Mouse (Mus musculus) kidney, embryonic 15.5 days (tissue): ENCODE data around the gene Bahcc1. TPM values are rescaled to one million over a fixed set of nuclear protein-coding genes. Genes with fewer than 3 reads are reported as not detected.

Experiments
- ATAC-seq: fragments of 200-750 bp; cut with Nextera tagmentation; replicated peaks from 2 replicates; pipeline ENCODE4 v1.8.0; 2017; ENCODE audit warnings: moderate TSS enrichment; ENCODE audit not compliant: low FRiP score
- H3K27ac ChIP-seq: fragments of 300-500 bp; sonication (generic); 2 replicates; pipeline ENCODE4 v1.5.1; 2015; ENCODE audit warnings: mild to moderate bottlenecking, inconsistent platforms
- H3K27me3 ChIP-seq: fragments of 300-500 bp; sonication (generic); 2 replicates; pipeline ENCODE4 v1.6.1; 2015; ENCODE audit warnings: inconsistent platforms
- H3K36me3 ChIP-seq: fragments of 300-500 bp; sonication (generic); 2 replicates; pipeline ENCODE4 v1.6.1; 2015; ENCODE audit warnings: inconsistent platforms
- H3K4me1 ChIP-seq: fragments of 300-500 bp; sonication (generic); 2 replicates; pipeline ENCODE4 v1.6.1; 2015; ENCODE audit warnings: inconsistent platforms
- H3K4me2 ChIP-seq: fragments of 300-500 bp; sonication (generic); 2 replicates; pipeline ENCODE4 v1.6.1; 2015; ENCODE audit warnings: moderate library complexity, mild to moderate bottlenecking, inconsistent platforms
- H3K4me3 ChIP-seq: fragments of 300-500 bp; sonication (generic); replicated peaks from 2 replicates; pipeline ENCODE4 v1.5.1; 2015; ENCODE audit warnings: mild to moderate bottlenecking, inconsistent platforms
- H3K9ac ChIP-seq: fragments of 300-500 bp; sonication (generic); 2 replicates; pipeline ENCODE4 v1.6.1; 2015; ENCODE audit warnings: mild to moderate bottlenecking, inconsistent platforms
- H3K9me3 ChIP-seq: fragments of 300-500 bp; sonication (generic); replicated peaks from 2 replicates; pipeline ENCODE4 v1.6.1; 2016; ENCODE audit warnings: inconsistent platforms
- WGBS: fragments of 180-500 bp; shearing (Covaris S2); methylation state at CpG from one replicate; pipeline ENCODE4 v1.1.7; 2015; ENCODE audit warnings: mixed read lengths; 5-methylcytosine and 5-hydroxymethylcytosine counted together
- microRNA-seq: library from miRNA; unstranded; fragments of <30 nt; microRNA quantifications from one replicate; pipeline ENCODE4, GENCODE M21; 2016
- polyA plus RNA-seq: library from polyadenylated mRNA; unstranded; fragments of >200 nt; fragmentation: Nextera tagmentation; extraction: Ambion mirVana; gene quantifications from 2 replicates; pipeline ENCODE4 v1.2.1, GENCODE M21; 2015

The Bahcc1 gene
- polyA plus RNA-seq, 1 experiment from 2014 or later, result 14.1 TPM

DNA sequence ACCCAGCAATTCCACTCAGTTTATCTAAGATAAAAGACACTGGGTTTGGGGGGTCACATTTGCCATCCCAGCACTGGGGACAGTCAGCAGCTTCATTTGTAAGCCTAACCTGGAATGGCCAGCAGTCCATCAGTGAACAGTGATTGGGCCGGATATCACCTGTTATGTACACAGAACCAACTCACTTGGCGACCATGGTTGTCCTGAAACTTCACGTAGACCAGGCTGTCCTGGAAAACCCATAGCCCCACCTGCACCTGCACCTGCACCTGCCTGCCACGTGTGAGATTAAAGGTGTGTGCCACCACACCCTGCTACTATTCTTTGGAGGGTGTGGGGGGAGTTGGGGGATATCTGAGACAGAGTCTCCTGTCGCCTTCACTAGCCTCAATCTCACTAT lies 86.6 kb downstream of the Bahcc1 start:
- WGBS, result 90% methylated on average over 5 of the region's 5 CpGs
- no peak for ATAC-seq
- Histone ChIP-seq H3K4me1 (peaks cover 23% of the 10 kb centered on the region), H3K36me3 (no peaks in the 10 kb centered on the region), H3K9me3 (no peaks in the 10 kb centered on the region), H3K9ac (no peak overlapping the region), H3K27me3 (no peaks in the 10 kb centered on the region), H3K27ac (no peak overlapping the region), H3K4me2 (no peak overlapping the region), H3K4me3 (no peak overlapping the region)

GRCm38 (mm10) chr11:120320156-120320555 lies 87.4 kb downstream of the Bahcc1 start:
- H3K36me3 ChIP-seq, result no peaks in the 10 kb centered on the region
- no peak for ATAC-seq
- H3K27me3 ChIP-seq, result no peaks in the 10 kb centered on the region
- WGBS, result 97% methylated on average over 10 of the region's 10 CpGs
- H3K27ac ChIP-seq, result no peak overlapping the region
- H3K4me2 ChIP-seq, result no peak overlapping the region
- no peak overlapping the region for H3K9ac ChIP-seq
- H3K4me3 ChIP-seq, result no peak overlapping the region
- no peaks in the 10 kb centered on the region for H3K9me3 ChIP-seq
- H3K4me1 ChIP-seq, result peaks cover 17% of the 10 kb centered on the region

GRCm38 (mm10) chr11:120335431-120336021 lies 102.8 kb downstream of the Bahcc1 start:
- no peaks in the 10 kb centered on the region for H3K27me3 ChIP-seq
- WGBS, result 84% methylated on average over 6 of the region's 6 CpGs
- no peaks in the 10 kb centered on the region for H3K4me1 ChIP-seq
- no peaks in the 10 kb centered on the region for H3K36me3 ChIP-seq
- H3K4me2 ChIP-seq, result no peak overlapping the region
- ATAC-seq, result no peak
- H3K9ac ChIP-seq, result no peak overlapping the region
- no peaks in the 10 kb centered on the region for H3K9me3 ChIP-seq
- no peak overlapping the region for H3K27ac ChIP-seq
- H3K4me3 ChIP-seq, result no peak overlapping the region

GRCm38 (mm10) chr11:120337447-120337846 lies 104.7 kb downstream of the Bahcc1 start:
- no peak for ATAC-seq
- H3K4me2 ChIP-seq, result no peak overlapping the region
- 42% methylated on average over 2 of the region's 2 CpGs for WGBS
- no peaks in the 10 kb centered on the region for H3K36me3 ChIP-seq
- no peaks in the 10 kb centered on the region for H3K27me3 ChIP-seq
- no peak overlapping the region for H3K27ac ChIP-seq
- H3K4me1 ChIP-seq, result no peaks in the 10 kb centered on the region
- H3K4me3 ChIP-seq, result no peak overlapping the region
- no peaks in the 10 kb centered on the region for H3K9me3 ChIP-seq
- no peak overlapping the region for H3K9ac ChIP-seq

- H3K27ac ChIP-seq, result no peak overlapping the region
- H3K27me3 ChIP-seq, result no peaks in the 10 kb centered on the region
- H3K9ac ChIP-seq, result no peak overlapping the region
- H3K36me3 ChIP-seq, result no peaks in the 10 kb centered on the region
- H3K9me3 ChIP-seq, result no peaks in the 10 kb centered on the region
- ATAC-seq, result no peak
- H3K4me2 ChIP-seq, result no peak overlapping the region
- WGBS, result 71% methylated on average over 3 of the region's 3 CpGs
- no peak overlapping the region for H3K4me3 ChIP-seq
- H3K4me1 ChIP-seq, result no peaks in the 10 kb centered on the region
Observed at GRCm38 (mm10) chr11:120338786-120339185, 106.0 kb downstream of the Bahcc1 start.

- Histone ChIP-seq H3K4me3 (no peak overlapping the region), H3K9me3 (no peaks in the 10 kb centered on the region), H3K27ac (peak overlapping the region; percentile 80), H3K9ac (no peak overlapping the region), H3K36me3 (peaks cover 7% of the 10 kb centered on the region), H3K4me1 (peaks cover 1% of the 10 kb centered on the region), H3K27me3 (no peaks in the 10 kb centered on the region), H3K4me2 (no peak overlapping the region)
- peak; percentile 67; the same call in 1 of the 2 replicates for ATAC-seq
- 72% methylated on average over 10 of the region's 10 CpGs for WGBS
Observed at GRCm38 (mm10) chr11:120339978-120340513, 107.3 kb downstream of the Bahcc1 start.

- peaks cover 6% of the 10 kb centered on the region for H3K4me1 ChIP-seq
- no peaks in the 10 kb centered on the region for H3K27me3 ChIP-seq
- H3K4me2 ChIP-seq, result no peak overlapping the region
Observed at GRCm38 (mm10) chr11:120341661-120342060, 108.9 kb downstream of the Bahcc1 start.

More at GRCm38 (mm10) chr11:120341661-120342060, 108.9 kb downstream of the Bahcc1 start:
- 91% methylated on average over 4 of the region's 4 CpGs for WGBS
- peaks cover 16% of the 10 kb centered on the region for H3K36me3 ChIP-seq
- no peaks in the 10 kb centered on the region for H3K9me3 ChIP-seq
- no peak overlapping the region for H3K4me3 ChIP-seq
- H3K9ac ChIP-seq, result no peak overlapping the region
- no peak overlapping the region for H3K27ac ChIP-seq
- no peak for ATAC-seq

Small RNA genes lying within 50 kb of the gene (microRNA-seq; reads per million reads assigned to microRNA genes)
- not detected for gene Gm47297

Other genes starting within 250 kb of the Bahcc1 start
- 2.4 and 3.2 TPM in 2 replicates for gene Aatk, start 185.8 kb upstream of the Bahcc1 start, polyA plus RNA-seq
- 23.7 and 27.7 TPM in 2 replicates for gene Cep131, start 146.1 kb upstream of the Bahcc1 start, polyA plus RNA-seq
- gene Tepsin, start 134.2 kb upstream of the Bahcc1 start, polyA plus RNA-seq, result 19.5 and 22.4 TPM in 2 replicates
- gene Ndufaf8, start 134.0 kb upstream of the Bahcc1 start, polyA plus RNA-seq, result 83.0 and 90.1 TPM in 2 replicates
- gene Slc38a10, start 81.6 kb upstream of the Bahcc1 start, polyA plus RNA-seq, result 109 and 115 TPM in 2 replicates
- 2,367 and 2,520 TPM in 2 replicates for gene Actg1, start 115.6 kb downstream of the Bahcc1 start, polyA plus RNA-seq
- gene Fscn2, start 128.6 kb downstream of the Bahcc1 start, polyA plus RNA-seq, result 1.1 and 1.2 TPM in 2 replicates
- gene Faap100, start 145.8 kb downstream of the Bahcc1 start, polyA plus RNA-seq, result 33.1 and 41.9 TPM in 2 replicates
- gene Nploc4, start 204.8 kb downstream of the Bahcc1 start, polyA plus RNA-seq, result 33.5 and 34.8 TPM in 2 replicates
- gene Tspan10, start 209.7 kb downstream of the Bahcc1 start, polyA plus RNA-seq, result not detected in 2 replicates
- 0.28 and 0.38 TPM in 2 replicates for gene Pde6g, start 220.6 kb downstream of the Bahcc1 start, polyA plus RNA-seq
- 13.1 and 13.8 TPM in 2 replicates for gene Oxld1, start 225.1 kb downstream of the Bahcc1 start, polyA plus RNA-seq
- gene Ccdc137, start 225.2 kb downstream of the Bahcc1 start, polyA plus RNA-seq, result 40.5 and 41.9 TPM in 2 replicates
- 42.7 and 53.3 TPM in 2 replicates for gene Arl16, start 234.7 kb downstream of the Bahcc1 start, polyA plus RNA-seq